Comparison of ENCODE assay signal across 9 mouse cellular contexts in the genomic region with DNA sequence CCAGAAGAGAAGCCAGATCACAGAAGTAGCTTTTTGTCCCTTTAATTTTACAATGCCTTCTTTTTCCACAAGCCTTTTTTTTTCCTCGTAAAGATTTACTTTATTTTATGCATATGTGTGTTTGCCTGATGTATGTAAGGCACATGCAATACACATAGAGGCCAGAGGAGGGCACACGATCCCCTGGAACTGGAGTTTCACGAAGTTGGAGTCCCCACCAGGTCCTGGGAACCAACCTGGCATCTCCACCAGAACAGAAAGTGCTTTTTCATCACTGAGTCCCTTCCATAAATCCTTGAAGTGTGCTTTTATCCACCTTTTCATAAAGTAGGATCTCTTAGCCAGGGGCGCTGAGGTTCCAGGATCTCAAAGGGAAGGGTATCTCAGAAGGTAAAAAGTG.
DNase-seq lines count a peak whose midpoint lies in the region; ATAC-seq lines count a peak whose summit lies in the region.
"Had no signal": no experiment of that assay in that cellular context is flagged by ENCODE, and none has a peak within 500 bp of the region (broad histone marks: within the 10 kb centered on the region; RNA-seq: fewer than 3 reads in every experiment).

No protein-coding gene starts in this region.

- peaks cover 13% of the 10 kb centered on the region for H3K4me1 ChIP-seq in kidney, embryonic 14.5 days (ENCODE audit: control insufficient read depth, insufficient read depth, low read length)
- H3K4me1 ChIP-seq in limb, embryonic 10.5 days, result peaks cover 77% of the 10 kb centered on the region
- peaks cover 55% of the 10 kb centered on the region for H3K4me1 ChIP-seq in forebrain, embryonic 10.5 days

- no peaks in the 10 kb centered on the region for H3K9me3 ChIP-seq in kidney, embryonic 14.5 days (ENCODE audit: control insufficient read depth, low read length)
- H3K9me3 ChIP-seq in limb, embryonic 10.5 days (replicated peaks), result no peaks in the 10 kb centered on the region
- H3K9me3 ChIP-seq in forebrain, embryonic 10.5 days, result no peaks in the 10 kb centered on the region
- H3K9me3 ChIP-seq: midbrain, embryonic 12.5 days had no signal

- DNase-seq in adrenal gland, postnatal 25 days, result peak; percentile 17
- no peak for DNase-seq in adrenal gland, adult 2 months
- peak; percentile 43 for DNase-seq in kidney, postnatal 10 days
- DNase-seq in ES-CJ7 (ENCODE audit: low read depth, low spot score), result peak; percentile 66
- DNase-seq in limb, embryonic 10.5 days (ENCODE audit: low spot score), result peak; percentile 61
- no peak for DNase-seq in forebrain, embryonic 10.5 days (ENCODE audit: extremely low spot score, low spot score)
- no peak for DNase-seq in cerebellum, postnatal 36 days

- H3K4me3 ChIP-seq in kidney, embryonic 14.5 days (ENCODE audit: low read length), result no peak overlapping the region
- H3K4me3 ChIP-seq in limb, embryonic 10.5 days, result no peak overlapping the region
- H3K4me3 ChIP-seq in forebrain, embryonic 10.5 days, result no peak overlapping the region
- H3K4me3 ChIP-seq: midbrain, embryonic 12.5 days had no signal

- H3K27ac ChIP-seq in kidney, embryonic 14.5 days (ENCODE audit: low read depth, low read length), result no peak overlapping the region
- no peak overlapping the region for H3K27ac ChIP-seq in limb, embryonic 10.5 days
- H3K27ac ChIP-seq in forebrain, embryonic 10.5 days, result no peak overlapping the region
- H3K27ac ChIP-seq: midbrain, embryonic 12.5 days had no signal

- ATAC-seq in kidney, embryonic 14.5 days (ENCODE audit: low FRiP score, low TSS enrichment), result no peak

- no peak overlapping the region for H3K9ac ChIP-seq in kidney, embryonic 14.5 days (ENCODE audit: low read depth, low read length)
- H3K9ac ChIP-seq: midbrain, embryonic 12.5 days had no signal

- H3K4me2 ChIP-seq in kidney, embryonic 14.5 days (replicated peaks; ENCODE audit: low read depth, low read length), result no peak overlapping the region

- H3K36me3 ChIP-seq in kidney, embryonic 14.5 days (ENCODE audit: control insufficient read depth, insufficient read depth, low read length), result no peaks in the 10 kb centered on the region
- peaks cover 13% of the 10 kb centered on the region for H3K36me3 ChIP-seq in limb, embryonic 10.5 days
- no peaks in the 10 kb centered on the region for H3K36me3 ChIP-seq in forebrain, embryonic 10.5 days (replicated peaks)
- H3K36me3 ChIP-seq: midbrain, embryonic 12.5 days had no signal

- 38% methylated on average over 4 of the region's 4 CpGs for WGBS in kidney, embryonic 14.5 days
- WGBS in limb, embryonic 10.5 days, result 36% methylated on average over 4 of the region's 4 CpGs
- 32% methylated on average over 4 of the region's 4 CpGs for WGBS in forebrain, embryonic 10.5 days

- 0 out of 2 replicates have a peak, but pooled peaks cover 5% of the 10 kb centered on the region for H3K27me3 ChIP-seq in kidney, embryonic 14.5 days (ENCODE audit: control insufficient read depth, insufficient read depth, low read length)
- peaks cover 13% of the 10 kb centered on the region; the same call in 1 of the 2 replicates for H3K27me3 ChIP-seq in limb, embryonic 10.5 days (ENCODE audit: low read depth, poor library complexity, severe bottlenecking)
- H3K27me3 ChIP-seq in forebrain, embryonic 10.5 days (ENCODE audit: poor library complexity, severe bottlenecking), result peaks cover 38% of the 10 kb centered on the region

Comparison
In these comparisons a context has a peak if more than half of its experiments do, and no peak if none do; other contexts are left out.
1. DNase-seq: peak in adrenal gland, postnatal 25 days (single experiment), kidney, postnatal 10 days (single experiment), ES-CJ7 (single experiment) and limb, embryonic 10.5 days (single experiment); none in adrenal gland, adult 2 months (single experiment), forebrain, embryonic 10.5 days (single experiment) and cerebellum, postnatal 36 days (0 of 2).